Mouse (Mus musculus) heart, adult 2 months (tissue): ENCODE results near the gene Vps35l. TPM values are rescaled to one million over a fixed set of nuclear protein-coding genes. Genes with fewer than 3 reads are reported as not detected.

Experiments
- DNase-seq, 2 experiments: peaks; one replicate each; pipeline ENCODE4 v3.0.0; 2021
- H3K27ac ChIP-seq: fragments of 200-600 bp; 2 replicates; pipeline ENCODE4 v1.8.1; 2022
- H3K27me3 ChIP-seq: fragments of 200-500 bp; 2 replicates; pipeline ENCODE4 v1.6.1; 2012; ENCODE audit warnings: mild to moderate bottlenecking, low read length, inconsistent platforms, mixed read lengths; ENCODE audit not compliant: control insufficient read depth, insufficient read depth
- H3K36me3 ChIP-seq: fragments of 200-500 bp; 2 replicates; pipeline ENCODE4 v1.6.1; 2012; ENCODE audit warnings: low read length, inconsistent platforms; ENCODE audit not compliant: control insufficient read depth, insufficient read depth
- H3K4me1 ChIP-seq: fragments of 200-500 bp; 2 replicates; pipeline ENCODE4 v1.6.1; 2011; ENCODE audit warnings: low read length; ENCODE audit not compliant: control insufficient read depth, insufficient read depth
- H3K4me3 ChIP-seq: fragments of 200-600 bp; 2 replicates; pipeline ENCODE4 v1.8.1; 2022
- H3K79me2 ChIP-seq: fragments of 200-500 bp; replicated peaks from 2 replicates; pipeline ENCODE4 v1.6.1; 2012; ENCODE audit warnings: mild to moderate bottlenecking, inconsistent platforms, low read length, moderate library complexity, mixed read lengths; ENCODE audit not compliant: control insufficient read depth, insufficient read depth
- H3K9ac ChIP-seq: fragments of 200-500 bp; 2 replicates; pipeline ENCODE4 v1.6.1; 2012; ENCODE audit warnings: low read depth, mild to moderate bottlenecking, control low read depth, inconsistent platforms, low read length, mixed read lengths
- CTCF ChIP-seq: fragments of 200-600 bp; IDR thresholded peaks from 2 replicates; pipeline ENCODE4 v1.8.1; 2022; ENCODE audit warnings: antibody characterized with exemption, mild to moderate bottlenecking, moderate library complexity
- EP300 ChIP-seq: fragments of 200-500 bp; IDR thresholded peaks from 2 replicates; pipeline ENCODE4 v1.6.1; 2011; ENCODE audit warnings: low read depth, low read length, control low read depth; ENCODE audit not compliant: insufficient read depth
- POLR2A ChIP-seq: fragments of 200-500 bp; IDR thresholded peaks from 2 replicates; pipeline ENCODE4 v1.6.1; 2011; ENCODE audit warnings: mild to moderate bottlenecking, low read depth, low read length, control low read depth; ENCODE audit not compliant: insufficient read depth
- WGBS: fragments of 180-500 bp; shearing (Covaris S2); methylation state at CpG from one replicate; pipeline ENCODE4 v1.1.7; 2018; 5-methylcytosine and 5-hydroxymethylcytosine counted together
- intact Hi-C: fragments of 180-260 bp; cut with DNase I; formaldehyde crosslinking; loops from one replicate; pipeline ENCODE4 v1.15.1; 2025
- polyA plus RNA-seq: library from polyadenylated mRNA; depleted of rRNA; stranded (reverse); fragments of >200 nt; gene quantifications from 2 replicates; pipeline ENCODE4 v1.2.3, GENCODE M21; 2012
- total RNA-seq, 2 experiments: library from RNA; stranded (reverse); gene quantifications; 2 replicates each; pipeline ENCODE4 v1.2.3; 2021

Vps35l gene
- total and polyA plus RNA-seq, 3 experiments, result 21.0 to 26.5 (median 21.7) TPM

DNA sequence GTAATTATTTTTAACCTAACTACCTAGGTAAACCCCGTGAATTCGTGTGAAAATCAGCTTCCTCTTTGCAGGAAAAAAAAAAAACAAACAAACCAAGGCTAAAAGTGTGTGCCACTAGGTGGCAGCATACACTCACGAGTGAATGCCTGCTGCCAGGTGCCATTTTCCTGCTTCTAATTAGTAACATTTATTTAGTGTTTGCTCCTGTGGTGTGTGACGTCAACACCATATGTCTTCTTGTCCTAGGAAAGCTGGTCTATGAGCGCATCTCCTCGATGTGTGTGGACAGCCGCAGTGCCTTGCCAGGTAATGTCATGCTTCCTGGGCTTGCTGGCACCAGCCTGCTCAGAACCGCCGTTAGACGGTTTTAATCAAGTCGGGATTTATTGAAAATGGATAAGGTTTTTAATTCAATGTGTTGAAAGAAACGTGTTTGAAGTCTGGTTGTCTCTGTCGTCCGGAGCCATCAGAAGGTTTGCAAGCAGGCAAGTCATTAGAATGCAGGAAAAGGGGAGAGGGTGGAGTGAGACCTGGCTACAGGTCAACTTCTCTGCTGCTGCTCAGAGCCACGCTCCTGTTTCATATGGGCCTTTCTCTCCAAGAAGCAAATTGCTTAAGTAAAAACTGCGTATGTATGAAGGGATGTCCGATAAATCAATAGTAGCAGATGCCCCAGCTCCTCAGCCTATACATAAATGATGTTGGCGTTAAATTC, 26.2 kb downstream of the Vps35l start:
- TF ChIP-seq POLR2A, result no peak
- TF ChIP-seq EP300, result peak; percentile 87; the same call in 1 of the 2 replicates
- TF ChIP-seq CTCF, result peak; percentile 93
- 57% methylated on average over 18 of the region's 18 CpGs for WGBS
- intact Hi-C loops, result loop anchor here (1.0 to 10.0 kb wide), 4 partner anchors 56 to 749 kb away; partner anchors contain the start of genes Acsm5 and Iqck
- no peaks in the 10 kb centered on the region for H3K36me3 ChIP-seq
- no peak overlapping the region for H3K9ac ChIP-seq
- H3K4me3 ChIP-seq, result no peak overlapping the region
- peaks cover 1% of the 10 kb centered on the region for H3K4me1 ChIP-seq
- H3K79me2 ChIP-seq, result no peaks in the 10 kb centered on the region
- no peaks in the 10 kb centered on the region for H3K27me3 ChIP-seq
- no peak overlapping the region for H3K27ac ChIP-seq
- peak; percentile 56 to 64 for DNase-seq

GRCm38 (mm10) chr7:118766834-118767224, 26.8 kb downstream of the Vps35l start:
- TF ChIP-seq POLR2A (no peak), EP300 (no peak), CTCF (no peak)
- Histone ChIP-seq H3K4me3 (no peak overlapping the region), H3K36me3 (no peaks in the 10 kb centered on the region), H3K4me1 (peaks cover 1% of the 10 kb centered on the region), H3K9ac (no peak overlapping the region), H3K27me3 (no peaks in the 10 kb centered on the region), H3K27ac (no peak overlapping the region), H3K79me2 (no peaks in the 10 kb centered on the region)
- intact Hi-C loops, result loop anchor here (1.0 to 10.0 kb wide), 4 partner anchors 55 to 748 kb away; partner anchors contain the start of genes Acsm5 and Iqck
- no peak for DNase-seq
- 85% methylated on average over 5 of the region's 5 CpGs for WGBS

GRCm38 (mm10) chr7:118769208-118769607, 29.2 kb downstream of the Vps35l start:
- DNase-seq, result no peak
- intact Hi-C loops, result loop anchor here (5.0 to 10.0 kb wide), 2 partner anchors 53 to 746 kb away; partner anchors contain the start of gene Acsm5
- no peak overlapping the region for H3K9ac ChIP-seq
- no peaks in the 10 kb centered on the region for H3K79me2 ChIP-seq
- TF ChIP-seq POLR2A (no peak), EP300 (no peak), CTCF (no peak)
- no peaks in the 10 kb centered on the region for H3K36me3 ChIP-seq
- peaks cover 1% of the 10 kb centered on the region for H3K4me1 ChIP-seq
- no peaks in the 10 kb centered on the region for H3K27me3 ChIP-seq
- WGBS, result 51% methylated on average over 8 of the region's 8 CpGs
- no peak overlapping the region for H3K4me3 ChIP-seq
- no peak overlapping the region for H3K27ac ChIP-seq

DNA sequence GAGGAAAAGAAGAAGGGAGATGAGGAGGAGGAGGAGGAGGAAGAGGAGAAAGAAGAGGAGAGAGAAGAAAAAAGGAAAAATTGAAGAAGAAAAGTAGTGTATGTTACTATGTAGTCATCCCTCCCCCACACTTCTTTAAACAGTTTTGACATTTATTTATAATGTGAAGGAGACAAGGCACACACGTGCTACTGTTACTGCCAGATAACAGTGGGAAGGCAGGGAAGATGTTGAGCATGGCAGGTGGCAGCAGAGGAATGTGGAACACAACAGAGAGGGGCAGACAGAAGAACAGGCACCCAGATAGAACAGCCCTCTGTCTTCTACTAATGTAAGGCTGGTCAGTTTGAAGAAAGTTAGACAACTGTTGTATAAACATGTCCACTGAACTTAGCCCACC, 29.6 kb downstream of the Vps35l start:
- TF ChIP-seq EP300 (no peak), POLR2A (no peak), CTCF (no peak)
- Histone ChIP-seq H3K27me3 (no peaks in the 10 kb centered on the region), H3K4me3 (no peak overlapping the region), H3K4me1 (peaks cover 1% of the 10 kb centered on the region), H3K79me2 (no peaks in the 10 kb centered on the region), H3K36me3 (no peaks in the 10 kb centered on the region), H3K27ac (no peak overlapping the region), H3K9ac (no peak overlapping the region)
- no peak for DNase-seq
- WGBS, result 41% methylated on average over 1 of the region's 1 CpGs
- intact Hi-C loops, result loop anchor here (5.0 to 10.0 kb wide), 2 partner anchors 53 to 745 kb away; partner anchors contain the start of gene Acsm5

DNA sequence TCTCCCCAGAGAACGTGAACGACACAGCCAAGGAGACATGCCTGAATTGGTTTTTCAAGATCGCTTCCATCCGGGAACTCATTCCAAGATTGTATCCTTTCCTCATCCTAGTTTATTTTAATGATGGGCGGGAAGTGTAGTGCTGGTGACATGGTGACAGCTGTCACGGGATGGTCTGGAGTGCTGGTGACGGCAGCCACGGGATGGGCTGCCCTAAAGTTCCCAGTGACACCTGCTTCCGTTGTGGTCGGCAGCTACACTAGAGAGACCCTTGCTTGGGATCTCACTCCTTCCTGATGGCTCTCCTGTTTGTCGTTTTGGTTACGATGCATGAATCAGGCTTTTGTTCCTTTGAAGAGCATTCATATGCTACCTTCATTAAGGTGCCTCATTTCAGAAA, 33.0 kb downstream of the Vps35l start:
- 84% methylated on average over 12 of the region's 12 CpGs for WGBS
- intact Hi-C loops, result no loop called here
- Histone ChIP-seq H3K79me2 (no peaks in the 10 kb centered on the region), H3K36me3 (no peaks in the 10 kb centered on the region), H3K9ac (no peak overlapping the region), H3K4me1 (peaks cover 10% of the 10 kb centered on the region), H3K4me3 (no peak overlapping the region), H3K27me3 (no peaks in the 10 kb centered on the region), H3K27ac (no peak overlapping the region)
- TF ChIP-seq POLR2A (no peak), CTCF (no peak), EP300 (no peak)
- DNase-seq, result no peak

DNA sequence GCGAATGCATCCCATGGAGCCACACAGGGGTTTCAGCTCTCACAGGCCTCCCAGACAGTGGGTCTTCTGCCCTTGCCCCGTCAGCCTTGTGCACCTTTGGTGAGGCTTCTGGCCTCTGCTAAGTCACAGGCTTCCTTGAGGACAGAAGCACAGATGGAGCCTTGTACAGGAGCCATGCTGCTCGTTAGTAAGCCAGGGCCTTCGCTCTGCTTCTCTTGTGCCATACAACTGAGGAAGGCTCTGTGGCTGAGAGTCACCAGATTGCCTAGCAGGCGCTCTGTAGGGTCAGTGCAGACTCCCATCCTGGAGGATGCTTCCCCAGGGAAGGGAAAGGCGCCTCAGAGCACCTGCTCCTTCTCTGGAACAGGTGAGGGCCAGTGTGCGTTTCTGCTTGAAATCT, 36.0 kb downstream of the Vps35l start:
- TF ChIP-seq EP300 (no peak), POLR2A (no peak), CTCF (no peak)
- H3K4me3 ChIP-seq, result no peak overlapping the region
- no peaks in the 10 kb centered on the region for H3K79me2 ChIP-seq
- WGBS, result 78% methylated on average over 7 of the region's 7 CpGs
- peak overlapping the region; percentile 62 for H3K27ac ChIP-seq
- no peaks in the 10 kb centered on the region for H3K36me3 ChIP-seq
- H3K27me3 ChIP-seq, result no peaks in the 10 kb centered on the region
- H3K9ac ChIP-seq, result no peak overlapping the region
- intact Hi-C loops, result no loop called here
- DNase-seq, result no peak
- peaks cover 10% of the 10 kb centered on the region for H3K4me1 ChIP-seq
